Mouse (Mus musculus) ES-Bruce4 (cell line): ENCODE measurements around the gene Glis1. TPM values are rescaled to one million over a fixed set of nuclear protein-coding genes. Genes with fewer than 3 reads are reported as not detected.

Experiments
- H3K27ac ChIP-seq: 2 replicates; pipeline ENCODE4 v1.5.1; 2012; ENCODE audit warnings: low read length, inconsistent platforms; ENCODE audit not compliant: insufficient read depth
- H3K27me3 ChIP-seq: 2 replicates; pipeline ENCODE4 v1.6.1; 2012; ENCODE audit warnings: mild to moderate bottlenecking, low read length, inconsistent platforms; ENCODE audit not compliant: control insufficient read depth, poor library complexity, insufficient read depth, severe bottlenecking
- H3K36me3 ChIP-seq: 2 replicates; pipeline ENCODE4 v1.6.1; 2012; ENCODE audit warnings: inconsistent platforms, mild to moderate bottlenecking, low read length, moderate library complexity; ENCODE audit not compliant: control insufficient read depth, poor library complexity, insufficient read depth, severe bottlenecking
- H3K4me1 ChIP-seq: one replicate; pipeline ENCODE4 v1.8.1; 2011; ENCODE audit warnings: low read length; ENCODE audit not compliant: control insufficient read depth, insufficient read depth
- H3K4me3 ChIP-seq: 2 replicates; pipeline ENCODE4 v1.5.1; 2011; ENCODE audit warnings: low read depth, mild to moderate bottlenecking, low read length
- H3K9ac ChIP-seq: 2 replicates; pipeline ENCODE4 v1.6.1; 2012; ENCODE audit warnings: low read depth, mild to moderate bottlenecking, inconsistent platforms; ENCODE audit not compliant: poor library complexity, severe bottlenecking
- H3K9me3 ChIP-seq: replicated peaks from 2 replicates; pipeline ENCODE4 v1.6.1; 2012; ENCODE audit warnings: mild to moderate bottlenecking, low read length, inconsistent platforms; ENCODE audit not compliant: control insufficient read depth, poor library complexity, insufficient read depth, severe bottlenecking
- CTCF ChIP-seq: IDR thresholded peaks from one replicate; pipeline ENCODE4 v1.8.1; 2011; ENCODE audit warnings: low read depth, low read length
- EP300 ChIP-seq: IDR thresholded peaks from 2 replicates; pipeline ENCODE4 v1.6.1; 2011; ENCODE audit warnings: low read depth, low read length; ENCODE audit not compliant: insufficient read depth
- POLR2A ChIP-seq: IDR thresholded peaks from one replicate; pipeline ENCODE4 v1.8.1; 2011; ENCODE audit warnings: low read length; ENCODE audit not compliant: insufficient read depth
- polyA plus RNA-seq: library from polyadenylated mRNA; stranded (reverse); fragments of >200 nt; gene quantifications from 2 replicates; pipeline ENCODE4 v1.2.4, GENCODE M21; 2011; ENCODE audit warnings: low read depth; ENCODE audit not compliant: missing spikeins, insufficient read depth, insufficient read length

The Glis1 gene
- polyA plus RNA-seq, 1 experiment, result 0.28 TPM

DNA sequence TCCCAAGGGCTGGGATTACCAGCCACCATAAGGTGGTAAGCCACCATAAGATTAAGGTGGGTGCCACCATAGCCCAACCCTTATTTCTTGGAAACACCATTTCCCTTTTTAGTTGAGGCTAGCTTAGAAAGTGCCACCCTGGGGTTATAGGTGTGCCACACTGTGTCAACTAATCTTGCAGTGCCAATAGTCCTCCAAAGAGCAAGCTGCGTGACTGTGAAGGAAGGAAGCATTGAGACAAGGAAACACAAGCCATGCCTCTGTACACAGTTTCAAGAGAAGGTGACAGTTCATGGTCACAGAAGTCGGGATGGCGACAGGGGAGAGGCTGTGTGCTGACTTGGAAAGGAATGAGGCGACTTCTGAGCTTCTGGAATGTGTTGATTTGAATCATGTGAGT is 14.2 kb upstream of the Glis1 start:
- TF ChIP-seq POLR2A, result no peak
- no peaks in the 10 kb centered on the region for H3K27me3 ChIP-seq
- H3K4me1 ChIP-seq, result no peaks in the 10 kb centered on the region
- no peak overlapping the region for H3K4me3 ChIP-seq
- peaks cover 4% of the 10 kb centered on the region for H3K36me3 ChIP-seq
- H3K27ac ChIP-seq, result no peak overlapping the region
- H3K9me3 ChIP-seq, result no peaks in the 10 kb centered on the region
- no peak overlapping the region for H3K9ac ChIP-seq

DNA sequence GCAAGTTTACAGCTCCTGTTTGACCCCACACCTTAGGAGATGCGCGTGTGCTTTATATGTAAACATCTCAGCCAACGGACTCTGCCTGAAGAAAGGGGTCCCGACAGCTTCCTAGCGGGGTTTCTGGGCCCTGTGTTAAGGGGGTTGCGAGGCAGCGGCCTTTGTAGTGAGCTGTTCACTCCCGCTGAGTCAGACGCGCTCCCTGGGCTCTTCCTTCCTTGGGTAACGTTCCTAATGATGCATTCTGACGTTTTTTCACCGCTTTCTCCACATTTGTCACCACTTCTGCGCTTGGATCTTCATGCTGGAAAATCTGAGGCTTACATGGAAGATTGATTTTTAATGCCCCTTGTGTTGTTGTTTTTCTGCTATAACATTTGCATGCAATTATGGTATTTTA is 12.7 kb upstream of the Glis1 start:
- Histone ChIP-seq H3K4me3 (no peak overlapping the region), H3K36me3 (peaks cover 4% of the 10 kb centered on the region), H3K9ac (no peak overlapping the region), H3K27ac (no peak overlapping the region), H3K27me3 (no peaks in the 10 kb centered on the region), H3K4me1 (no peaks in the 10 kb centered on the region), H3K9me3 (no peaks in the 10 kb centered on the region)
- TF ChIP-seq POLR2A (no peak), CTCF (no peak), EP300 (no peak)

DNA sequence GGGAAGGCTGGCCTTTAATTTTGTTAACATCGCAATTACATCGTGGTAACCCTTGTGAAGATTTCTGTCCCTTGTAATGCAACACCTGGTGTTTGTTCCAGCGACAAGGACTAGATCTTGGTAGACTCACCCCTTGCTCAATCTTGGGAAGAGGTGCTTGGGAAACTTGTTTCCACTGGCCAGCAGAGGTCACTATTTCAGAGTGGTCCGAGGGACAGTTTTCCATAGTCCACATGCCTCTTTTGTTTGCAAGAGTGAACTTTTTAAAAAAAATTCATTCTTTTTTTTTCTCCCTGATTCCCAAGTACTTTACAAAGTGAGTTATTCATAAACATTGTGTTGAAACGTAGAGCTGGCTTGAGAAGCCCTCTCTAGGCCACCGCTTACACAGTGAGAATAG is 12.2 kb upstream of the Glis1 start:
- H3K4me1 ChIP-seq, result no peaks in the 10 kb centered on the region
- H3K9ac ChIP-seq, result no peak overlapping the region
- H3K27me3 ChIP-seq, result no peaks in the 10 kb centered on the region
- H3K4me3 ChIP-seq, result no peak overlapping the region
- H3K27ac ChIP-seq, result no peak overlapping the region
- TF ChIP-seq CTCF, result peak; percentile 26
- no peak for TF ChIP-seq POLR2A
- H3K9me3 ChIP-seq, result no peaks in the 10 kb centered on the region
- H3K36me3 ChIP-seq, result peaks cover 4% of the 10 kb centered on the region

DNA sequence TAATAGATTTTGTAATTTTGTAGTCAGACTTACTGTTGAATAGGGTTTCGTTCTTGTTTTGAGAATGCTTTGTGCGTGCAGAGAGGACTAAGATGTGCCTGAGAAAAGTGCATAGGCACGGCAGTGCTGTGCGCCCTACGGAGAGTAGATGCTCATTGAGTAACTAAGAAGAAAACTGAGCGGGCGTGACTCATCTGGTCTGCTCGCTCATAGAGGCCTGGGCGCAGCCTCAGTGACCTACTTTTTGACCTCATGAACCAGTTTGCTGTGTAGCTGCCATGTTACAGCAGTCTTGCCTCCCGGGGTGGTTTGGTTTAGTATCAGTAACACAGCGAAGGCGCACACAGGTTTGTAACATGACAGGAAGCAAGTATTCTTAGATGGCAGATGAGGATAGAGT is 8.8 kb upstream of the Glis1 start:
- no peak overlapping the region for H3K9ac ChIP-seq
- H3K27me3 ChIP-seq, result no peaks in the 10 kb centered on the region
- no peak overlapping the region for H3K27ac ChIP-seq
- no peaks in the 10 kb centered on the region for H3K4me1 ChIP-seq
- H3K4me3 ChIP-seq, result no peak overlapping the region
- H3K36me3 ChIP-seq, result no peaks in the 10 kb centered on the region
- H3K9me3 ChIP-seq, result no peaks in the 10 kb centered on the region
- no peak for TF ChIP-seq EP300
- no peak for TF ChIP-seq POLR2A
- TF ChIP-seq CTCF, result no peak

DNA sequence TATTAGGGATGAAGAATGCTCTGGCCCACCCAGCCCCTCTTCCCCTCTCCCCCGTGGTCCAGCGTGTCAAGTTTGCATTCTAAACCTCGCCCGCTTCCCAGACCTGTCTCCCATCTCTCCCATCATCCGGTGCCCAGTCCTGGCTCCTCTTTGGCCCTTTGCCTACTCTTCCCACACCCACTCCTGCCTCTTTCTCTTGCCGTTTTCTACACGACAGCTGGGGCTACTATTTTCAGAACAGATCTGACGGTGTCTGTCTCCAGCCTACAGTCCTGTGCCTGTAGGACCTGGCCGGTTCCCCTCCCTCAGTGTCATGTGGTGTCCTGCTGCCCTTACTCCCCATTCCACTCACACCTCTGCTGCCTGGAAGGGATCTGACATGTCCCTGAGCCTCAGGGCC is 7.8 kb upstream of the Glis1 start:
- Histone ChIP-seq H3K9ac (no peak overlapping the region), H3K27me3 (no peaks in the 10 kb centered on the region), H3K4me1 (no peaks in the 10 kb centered on the region), H3K27ac (no peak overlapping the region), H3K9me3 (no peaks in the 10 kb centered on the region), H3K36me3 (no peaks in the 10 kb centered on the region), H3K4me3 (no peak overlapping the region)
- TF ChIP-seq EP300, result no peak
- TF ChIP-seq POLR2A, result no peak
- TF ChIP-seq CTCF, result no peak

DNA sequence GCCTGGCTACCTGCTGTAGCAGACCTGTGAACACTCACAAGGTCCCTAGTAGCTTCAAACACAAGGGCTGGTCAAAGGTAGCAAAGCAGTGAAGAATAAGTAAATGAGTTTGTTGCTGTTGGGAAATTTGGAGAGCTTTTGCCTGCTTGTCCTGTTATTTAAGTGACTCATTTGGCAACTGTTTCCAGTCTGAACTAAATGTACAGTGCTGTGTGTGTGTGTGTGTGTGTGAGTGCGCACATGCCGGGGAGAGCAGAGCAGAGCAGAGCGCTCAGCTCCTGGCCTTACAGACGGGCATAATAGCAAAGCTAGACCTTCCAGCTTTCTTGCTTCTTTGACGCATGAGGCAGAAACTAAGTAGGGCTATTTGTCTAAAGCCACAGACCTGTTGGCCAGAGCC is 1.7 kb upstream of the Glis1 start:
- Histone ChIP-seq H3K9ac (no peak overlapping the region), H3K4me1 (no peaks in the 10 kb centered on the region), H3K27me3 (peaks cover 22% of the 10 kb centered on the region), H3K27ac (no peak overlapping the region), H3K4me3 (no peak overlapping the region), H3K9me3 (no peaks in the 10 kb centered on the region), H3K36me3 (no peaks in the 10 kb centered on the region)
- TF ChIP-seq EP300, result no peak
- TF ChIP-seq CTCF, result no peak
- no peak for TF ChIP-seq POLR2A

DNA sequence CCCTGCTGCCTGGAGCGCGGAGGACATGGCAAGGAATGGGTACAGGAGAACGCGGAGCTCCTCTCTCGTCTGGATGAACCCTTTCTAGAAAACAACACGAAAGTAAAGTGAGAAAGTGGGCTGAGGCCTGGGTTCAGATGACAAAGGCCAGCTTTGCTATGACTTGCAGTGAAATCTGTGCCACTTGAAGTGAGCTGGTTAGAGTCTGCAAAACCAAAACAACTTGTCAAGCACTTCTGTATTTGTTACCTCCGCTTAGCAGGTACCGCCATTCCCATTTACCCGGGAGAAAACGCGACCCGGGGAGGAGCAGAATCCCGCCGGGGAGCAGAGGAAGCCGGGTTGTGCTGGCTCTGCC is 414 bp upstream of the Glis1 start:
- Histone ChIP-seq H3K27ac (no peak overlapping the region), H3K9me3 (no peaks in the 10 kb centered on the region), H3K27me3 (peaks cover 22% of the 10 kb centered on the region), H3K4me3 (peak overlapping the region; percentile 62), H3K9ac (peak overlapping the region; percentile 76; the same call in 1 of the 2 replicates), H3K36me3 (no peaks in the 10 kb centered on the region), H3K4me1 (no peaks in the 10 kb centered on the region)
- TF ChIP-seq EP300 (no peak), POLR2A (no peak), CTCF (no peak)
